Mouse (Mus musculus): ENCODE results near the gene Kif21b.

GRCm38 (mm10) chr1:136122030-136122429 lies 9.2 kb upstream of the Kif21b start:
- TF ChIP-seq CTCF (IDR thresholded peaks at IDR 0.05; ENCODE audit: low read depth, low read length) = no peak
- TF ChIP-seq TAL1 (conservative IDR thresholded peaks at IDR 0.05; ENCODE audit: low read depth, low read length) = no peak
- TF ChIP-seq GATA1 (IDR thresholded peaks at IDR 0.05; ENCODE audit: borderline replicate concordance, low read length) = no peak

Data from G1E (cell line).